Mouse (Mus musculus): ENCODE measurements around the gene Acsbg1. TPM values are rescaled to one million over a fixed set of nuclear protein-coding genes. Genes with fewer than 3 reads are reported as not detected.
"Not testable (repeated sequence)": the region's sequence is repeated elsewhere in the genome, so short reads cannot be mapped to it uniquely, and the experiment has no call there.

The Acsbg1 gene
- total RNA-seq, 2 experiments from 2014 or later, result 221 to 307 TPM

GRCm38 (mm10) chr9:54627240-54627639, 34.4 kb downstream of the Acsbg1 start:
- no peak for DNase-seq (ENCODE audit: low spot score in 2 of 2)

- no peak for DNase-seq (ENCODE audit: low spot score in 2 of 2)
These were observed 47.4 kb downstream of the Acsbg1 start for GRCm38 (mm10) chr9:54614182-54614850.

GRCm38 (mm10) chr9:54612781-54613191, 48.9 kb downstream of the Acsbg1 start:
- no peak for DNase-seq (ENCODE audit: low spot score in 2 of 2)

- peak; percentile 67 to 72 for DNase-seq (ENCODE audit: low spot score in 2 of 2)
These were observed 56.8 kb downstream of the Acsbg1 start for GRCm38 (mm10) chr9:54604886-54605285.

- peak in 1 of 2 experiments; percentile 11 for DNase-seq (ENCODE audit: low spot score in 2 of 2)
These were observed 57.5 kb downstream of the Acsbg1 start for GRCm38 (mm10) chr9:54604131-54604654.

GRCm38 (mm10) chr9:54602916-54603315, 58.8 kb downstream of the Acsbg1 start:
- DNase-seq (ENCODE audit: low spot score in 2 of 2), result no peak

- no peak for DNase-seq (ENCODE audit: low spot score in 2 of 2)
These were observed 59.3 kb downstream of the Acsbg1 start for GRCm38 (mm10) chr9:54602386-54602785.

- no peak for DNase-seq (ENCODE audit: low spot score in 2 of 2)
These were observed 64.8 kb downstream of the Acsbg1 start for GRCm38 (mm10) chr9:54596752-54597465.

- DNase-seq (ENCODE audit: low spot score in 2 of 2), result not testable (repeated sequence)
These were observed 68.0 kb downstream of the Acsbg1 start for GRCm38 (mm10) chr9:54593652-54594051.

- DNase-seq (ENCODE audit: low spot score in 2 of 2), result no peak
These were observed 73.8 kb downstream of the Acsbg1 start for GRCm38 (mm10) chr9:54587863-54588262.

- DNase-seq (ENCODE audit: low spot score in 2 of 2), result peak; percentile 98 to 99
These were observed 75.2 kb downstream of the Acsbg1 start, which contains the start of gene Idh3a for GRCm38 (mm10) chr9:54586199-54587061. Gene Idh3a (plus strand): TSS chr9:54586334.

GRCm38 (mm10) chr9:54585839-54586198, 75.9 kb downstream of the Acsbg1 start:
- no peak for DNase-seq (ENCODE audit: low spot score in 2 of 2)

GRCm38 (mm10) chr9:54584127-54584526, 77.5 kb downstream of the Acsbg1 start:
- DNase-seq (ENCODE audit: low spot score in 2 of 2), result not testable (repeated sequence)

GRCm38 (mm10) chr9:54583712-54584111, 78.0 kb downstream of the Acsbg1 start:
- DNase-seq (ENCODE audit: low spot score in 2 of 2), result no peak

GRCm38 (mm10) chr9:54571130-54571839, 90.4 kb downstream of the Acsbg1 start:
- DNase-seq (ENCODE audit: low spot score in 2 of 2), result no peak

- DNase-seq (ENCODE audit: low spot score in 2 of 2), result no peak
These were observed 92.9 kb downstream of the Acsbg1 start for GRCm38 (mm10) chr9:54568732-54569131.

- no peak for DNase-seq (ENCODE audit: low spot score in 2 of 2)
These were observed 94.7 kb downstream of the Acsbg1 start for GRCm38 (mm10) chr9:54566958-54567357.

- DNase-seq (ENCODE audit: low spot score in 2 of 2), result no peak
These were observed 100.7 kb downstream of the Acsbg1 start for GRCm38 (mm10) chr9:54560831-54561601.

- DNase-seq (ENCODE audit: low spot score in 2 of 2), result peak; percentile 78 to 82
These were observed 101.7 kb downstream of the Acsbg1 start, which contains the start of gene Cib2 for GRCm38 (mm10) chr9:54559771-54560471. Gene Cib2 (minus strand): TSS chr9:54560218.

Measured in adrenal gland, adult 18-20 months (tissue).